Mouse (Mus musculus) lung, embryonic 14.5 days (tissue): ENCODE measurements at regions not wholly inside any gene's neighbourhood (a gene's known extent, or its start where the extent isn't known, plus 50 kb on each side); places are given as distances from the start of the nearest gene placed in this dataset.

Source experiments
- ATAC-seq: fragments of 200-750 bp; cut with Nextera tagmentation; 2 replicates; pipeline ENCODE4 v1.8.0; 2017; ENCODE audit warnings: mild to moderate bottlenecking, moderate TSS enrichment, moderate library complexity; ENCODE audit not compliant: insufficient read depth
- DNase-seq: peaks from one replicate; pipeline ENCODE4 v3.0.0-alpha.2; 2015
- H3K27ac ChIP-seq: fragments of 300-500 bp; sonication (generic); 2 replicates; pipeline ENCODE4 v1.5.1; 2014; ENCODE audit warnings: low read depth, mild to moderate bottlenecking, moderate library complexity
- H3K27me3 ChIP-seq: fragments of 300-500 bp; sonication (generic); 2 replicates; pipeline ENCODE4 v1.6.1; 2014; ENCODE audit warnings: low read length, control low read depth; ENCODE audit not compliant: insufficient read depth
- H3K36me3 ChIP-seq: fragments of 300-500 bp; sonication (generic); 2 replicates; pipeline ENCODE4 v1.6.1; 2014; ENCODE audit warnings: control low read depth; ENCODE audit not compliant: insufficient read depth
- H3K4me1 ChIP-seq: fragments of 300-500 bp; sonication (generic); 2 replicates; pipeline ENCODE4 v1.6.1; 2014; ENCODE audit warnings: antibody characterized with exemption, control low read depth; ENCODE audit not compliant: insufficient read depth
- H3K4me2 ChIP-seq: fragments of 300-500 bp; sonication (generic); 2 replicates; pipeline ENCODE4 v1.6.1; 2014; ENCODE audit warnings: mild to moderate bottlenecking
- H3K4me3 ChIP-seq: fragments of 300-500 bp; sonication (generic); 2 replicates; pipeline ENCODE4 v1.5.1; 2014; ENCODE audit warnings: low read depth, low read length
- H3K9ac ChIP-seq: fragments of 300-500 bp; sonication (generic); 2 replicates; pipeline ENCODE4 v1.6.1; 2014
- H3K9me3 ChIP-seq: fragments of 300-500 bp; sonication (generic); 2 replicates; pipeline ENCODE4 v1.6.1; 2016; ENCODE audit warnings: low read depth, low read length, control low read depth
- CTCF ChIP-seq: IDR thresholded peaks from 2 replicates; pipeline ENCODE4 v1.5.1; 2016; ENCODE audit warnings: antibody characterized with exemption, low read depth
- WGBS: fragments of 180-500 bp; shearing (Covaris S2); extraction: QIAGEN DNeasy Blood & Tissue Kit; methylation state at CpG from one replicate; pipeline ENCODE4 v1.1.7; 2014; 5-methylcytosine and 5-hydroxymethylcytosine counted together

DNA sequence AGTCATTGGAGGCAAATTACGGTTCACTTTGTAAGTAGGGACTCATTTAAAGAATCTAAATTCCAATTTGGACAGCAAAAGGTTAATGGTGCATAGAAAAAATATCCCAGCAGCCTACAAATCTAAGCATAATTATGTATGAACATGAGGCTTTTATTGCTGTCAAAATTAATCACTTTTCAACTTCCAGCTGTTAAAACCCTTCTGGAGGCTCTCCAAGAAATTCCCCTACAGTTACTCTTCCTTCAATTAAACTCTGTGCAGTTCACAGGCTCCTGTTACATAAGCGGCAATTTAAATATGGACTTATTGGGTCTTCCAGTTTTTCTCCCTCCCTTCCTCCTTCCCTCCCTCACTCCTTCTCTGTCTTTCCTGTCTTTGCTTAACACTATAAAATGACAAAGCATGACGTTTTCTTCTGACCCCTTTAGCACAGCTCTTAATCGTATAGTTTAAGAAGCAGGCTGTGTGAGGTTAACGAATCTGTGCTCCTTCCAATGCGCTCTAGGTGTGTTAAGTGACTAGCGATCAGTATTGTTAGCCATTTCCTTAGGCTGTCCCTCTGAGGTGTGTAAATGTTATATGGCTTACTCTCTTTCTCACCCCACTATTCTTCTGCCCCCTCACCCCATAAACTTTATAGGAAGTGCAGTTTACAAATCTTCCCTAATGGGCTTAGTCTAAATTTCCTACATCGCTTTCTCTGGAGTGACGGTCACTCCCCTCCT lies 247.0 kb downstream of the Enc1 start:
- Histone ChIP-seq H3K4me3 (no peak overlapping the region), H3K4me1 (peaks cover 17% of the 10 kb centered on the region), H3K27me3 (no peaks in the 10 kb centered on the region), H3K4me2 (peak overlapping the region; percentile 21; the same call in 1 of the 2 replicates), H3K9ac (no peak overlapping the region), H3K27ac (no peak overlapping the region), H3K36me3 (no peaks in the 10 kb centered on the region), H3K9me3 (no peaks in the 10 kb centered on the region)
- DNase-seq (peak; percentile 89), ATAC-seq (peak; percentile 36)
- TF ChIP-seq CTCF: no peak
- WGBS: 32% methylated on average over 9 of the region's 9 CpGs

DNA sequence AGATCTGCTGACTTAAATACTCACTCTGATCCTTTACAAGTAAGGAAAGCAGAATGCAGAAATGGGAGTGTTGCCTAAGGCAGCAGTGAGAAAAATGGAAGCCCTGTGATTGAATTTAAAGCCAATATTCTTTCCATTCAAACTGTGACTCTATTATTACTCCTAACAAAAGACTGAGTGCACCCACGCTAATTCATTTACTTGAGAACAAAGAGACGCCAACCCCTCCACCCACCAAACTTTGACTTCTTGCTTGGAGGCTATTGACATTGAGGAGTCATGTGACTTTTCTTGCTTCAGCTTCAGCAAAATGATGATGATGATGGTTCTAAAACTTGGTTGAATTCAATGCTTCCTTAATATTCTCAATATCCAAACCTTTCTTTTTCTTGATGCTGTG lies 245.6 kb downstream of the Enc1 start:
- Histone ChIP-seq H3K4me3 (no peak overlapping the region), H3K27me3 (no peaks in the 10 kb centered on the region), H3K27ac (no peak overlapping the region), H3K36me3 (no peaks in the 10 kb centered on the region), H3K4me2 (no peak overlapping the region), H3K9me3 (no peaks in the 10 kb centered on the region), H3K9ac (no peak overlapping the region), H3K4me1 (peaks cover 16% of the 10 kb centered on the region)
- ATAC-seq: no peak
- no peak for TF ChIP-seq CTCF
- 91% methylated on average over 2 of the region's 2 CpGs for WGBS
- no peak for DNase-seq

DNA sequence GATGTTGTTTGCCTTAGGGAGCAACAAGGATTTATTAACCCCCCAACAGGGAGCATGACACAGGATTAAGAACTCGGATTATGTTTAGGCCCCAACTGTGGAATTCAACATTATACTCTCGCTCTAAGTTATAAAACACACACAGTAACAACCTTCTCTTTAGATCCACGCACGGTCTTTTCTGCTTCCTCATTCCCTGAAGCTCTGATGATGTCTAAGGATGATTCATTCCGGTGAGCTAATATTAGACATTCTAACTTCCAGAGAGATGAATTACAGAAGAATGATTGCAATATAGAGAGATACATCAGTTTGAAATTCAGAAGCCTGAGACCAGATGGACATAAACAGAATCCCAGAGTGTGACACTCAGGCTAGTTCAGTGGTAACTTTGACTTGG lies 245.0 kb downstream of the Enc1 start:
- Histone ChIP-seq H3K9me3 (no peaks in the 10 kb centered on the region), H3K27me3 (no peaks in the 10 kb centered on the region), H3K36me3 (no peaks in the 10 kb centered on the region), H3K4me1 (peaks cover 13% of the 10 kb centered on the region), H3K4me2 (no peak overlapping the region), H3K4me3 (no peak overlapping the region), H3K27ac (no peak overlapping the region), H3K9ac (no peak overlapping the region)
- 84% methylated on average over 5 of the region's 5 CpGs for WGBS
- no peak for ATAC-seq
- TF ChIP-seq CTCF: no peak
- DNase-seq: no peak

DNA sequence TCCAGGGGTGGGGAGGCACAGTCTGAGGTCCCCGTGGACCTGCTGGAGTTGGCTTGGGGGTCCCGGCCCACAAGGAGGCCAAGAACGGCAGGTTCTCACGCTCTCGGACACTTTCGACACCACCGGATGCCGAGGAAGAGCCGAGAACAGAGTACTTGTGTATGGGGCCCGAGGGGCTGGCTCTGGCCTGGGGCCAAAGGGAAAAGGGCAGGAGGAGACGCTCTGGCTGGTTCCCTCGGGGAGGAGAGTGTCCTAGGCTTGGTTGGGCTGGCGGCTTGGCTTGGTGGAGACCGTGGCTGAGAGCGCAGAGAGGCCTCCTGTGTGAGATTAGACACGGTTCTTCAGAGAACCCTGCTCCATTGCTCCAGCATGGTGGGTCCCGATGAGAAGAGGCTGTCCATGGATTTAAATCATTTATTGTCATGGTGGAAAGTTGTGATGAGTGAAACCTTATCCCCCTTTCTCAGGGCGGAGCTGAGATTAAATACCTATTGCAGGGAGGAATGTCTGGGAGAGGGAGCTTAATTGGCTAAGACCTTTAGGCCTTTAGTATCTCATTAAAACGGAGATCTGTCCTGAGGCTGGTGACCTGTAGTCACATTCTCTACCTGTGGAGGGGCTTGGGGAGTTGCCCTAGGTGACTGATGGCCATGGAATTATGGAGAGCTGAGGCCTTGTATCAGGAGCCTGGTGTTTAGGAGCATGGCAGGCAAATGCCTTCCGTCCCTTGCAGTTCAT lies 244.1 kb downstream of the Enc1 start:
- ATAC-seq (peak; percentile 42; the same call in 1 of the 2 replicates), DNase-seq (peak; percentile 61)
- no peak overlapping the region for H3K9ac ChIP-seq
- no peak overlapping the region for H3K27ac ChIP-seq
- no peak overlapping the region for H3K4me2 ChIP-seq
- peaks cover 9% of the 10 kb centered on the region; the same call in 1 of the 2 replicates for H3K4me1 ChIP-seq
- no peaks in the 10 kb centered on the region for H3K36me3 ChIP-seq
- H3K27me3 ChIP-seq: no peaks in the 10 kb centered on the region
- TF ChIP-seq CTCF: no peak
- no peak overlapping the region for H3K4me3 ChIP-seq
- H3K9me3 ChIP-seq: no peaks in the 10 kb centered on the region
- WGBS: 70% methylated on average over 20 of the region's 20 CpGs

DNA sequence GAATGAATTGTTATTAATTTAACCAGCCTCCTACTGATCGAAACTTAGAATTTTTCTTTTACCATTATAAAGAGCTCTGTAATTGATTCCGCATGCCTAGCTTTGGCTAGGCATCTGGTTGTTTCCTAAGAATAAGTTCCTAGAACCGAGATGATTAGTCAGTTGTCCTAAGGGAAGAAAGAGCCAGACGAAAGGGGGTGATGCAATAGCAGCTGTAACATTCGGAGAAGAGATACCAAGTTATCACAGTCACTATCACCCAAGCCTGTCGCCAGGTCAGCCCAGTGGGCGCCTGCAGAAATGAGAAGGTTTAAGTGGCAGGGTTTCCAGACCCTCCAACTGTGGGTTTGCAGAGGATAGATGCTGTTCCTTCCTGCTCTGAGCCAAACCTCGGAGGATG lies 242.8 kb downstream of the Enc1 start:
- no peaks in the 10 kb centered on the region for H3K9me3 ChIP-seq
- WGBS: 71% methylated on average over 8 of the region's 8 CpGs
- no peak overlapping the region for H3K9ac ChIP-seq
- TF ChIP-seq CTCF: no peak
- no peak overlapping the region for H3K4me2 ChIP-seq
- ATAC-seq (no peak), DNase-seq (no peak)
- H3K27me3 ChIP-seq: no peaks in the 10 kb centered on the region
- no peak overlapping the region for H3K4me3 ChIP-seq
- H3K27ac ChIP-seq: no peak overlapping the region
- no peaks in the 10 kb centered on the region for H3K36me3 ChIP-seq
- 0 out of 2 replicates have a peak, but pooled peaks cover 6% of the 10 kb centered on the region for H3K4me1 ChIP-seq

DNA sequence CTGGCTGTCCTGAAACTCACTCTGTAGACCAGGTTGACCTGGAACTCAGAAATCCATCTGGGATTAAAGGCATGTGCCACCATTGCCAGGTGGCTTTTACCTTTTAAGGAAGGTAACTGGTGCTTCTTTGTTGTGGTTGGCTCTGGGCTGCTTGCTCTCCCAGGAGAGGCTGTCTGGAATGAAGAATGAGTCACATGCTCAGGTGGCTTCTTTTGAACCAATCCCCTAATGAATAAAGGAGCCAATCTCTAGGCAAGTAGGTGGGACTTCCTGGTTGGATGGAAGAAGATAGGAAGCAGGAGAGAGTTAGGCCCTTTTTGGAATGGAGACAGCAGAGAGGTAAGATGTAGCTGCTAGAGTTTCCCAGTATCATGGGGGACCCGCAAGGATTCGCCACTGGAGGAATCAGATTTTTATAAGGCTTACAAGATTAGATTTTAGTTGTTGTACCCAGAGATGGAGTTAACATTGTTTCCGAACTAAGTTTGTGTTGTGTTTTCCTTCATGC lies 241.6 kb downstream of the Enc1 start:
- DNase-seq (no peak), ATAC-seq (no peak)
- H3K27ac ChIP-seq: no peak overlapping the region
- no peaks in the 10 kb centered on the region for H3K27me3 ChIP-seq
- no peaks in the 10 kb centered on the region for H3K36me3 ChIP-seq
- H3K9ac ChIP-seq: no peak overlapping the region
- H3K9me3 ChIP-seq: no peaks in the 10 kb centered on the region
- TF ChIP-seq CTCF: no peak
- H3K4me3 ChIP-seq: no peak overlapping the region
- H3K4me1 ChIP-seq: 0 out of 2 replicates have a peak, but pooled peaks cover 5% of the 10 kb centered on the region
- H3K4me2 ChIP-seq: no peak overlapping the region
- 96% methylated on average over 3 of the region's 3 CpGs for WGBS

DNA sequence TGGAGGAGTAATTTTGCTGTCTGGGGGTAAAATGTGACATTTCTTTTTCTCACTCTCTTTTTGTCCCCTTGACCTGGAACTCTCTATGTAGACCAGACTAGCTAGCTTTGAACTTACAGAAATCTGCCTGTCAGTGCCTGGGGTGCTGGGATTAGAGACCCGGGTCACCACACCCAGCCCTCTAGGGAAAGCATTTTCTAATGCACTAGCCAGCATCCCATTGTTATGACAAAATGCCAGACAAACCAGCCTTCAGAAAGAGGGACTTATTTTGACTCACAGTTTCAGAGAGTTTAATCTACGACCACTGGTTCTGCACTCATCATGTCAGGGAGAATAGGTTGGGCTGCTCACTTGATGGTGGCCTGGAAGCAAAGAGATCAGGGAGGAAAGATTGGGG lies 240.4 kb downstream of the Enc1 start:
- no peak overlapping the region for H3K9ac ChIP-seq
- H3K4me3 ChIP-seq: no peak overlapping the region
- no peaks in the 10 kb centered on the region for H3K36me3 ChIP-seq
- TF ChIP-seq CTCF: no peak
- DNase-seq (no peak), ATAC-seq (no peak)
- no peaks in the 10 kb centered on the region for H3K4me1 ChIP-seq
- H3K27me3 ChIP-seq: no peaks in the 10 kb centered on the region
- no peaks in the 10 kb centered on the region for H3K9me3 ChIP-seq
- WGBS: 89% methylated on average over 2 of the region's 2 CpGs
- no peak overlapping the region for H3K4me2 ChIP-seq
- no peak overlapping the region for H3K27ac ChIP-seq
